Mouse (Mus musculus) adrenal gland, adult 18-20 months (tissue): ENCODE results near the gene Ess2. TPM values are rescaled to one million over a fixed set of nuclear protein-coding genes. Genes with fewer than 3 reads are reported as not detected.
"Not testable (repeated sequence)": the region's sequence is repeated elsewhere in the genome, so short reads cannot be mapped to it uniquely, and the experiment has no call there.

Experiments
- DNase-seq, 2 experiments: peaks; one replicate each; pipeline ENCODE4 v3.0.0; 2021 to 2022; ENCODE audit warnings: low spot score in 2 of 2
- long read RNA-seq, 2 experiments: library from polyadenylated mRNA; stranded (forward); transcript quantifications; one replicate each; pipeline ENCODE4 v2.0.0; 2021
- total RNA-seq, 2 experiments: library from RNA; stranded (reverse); gene quantifications; 1 replicate in 1 of 2; 2 replicates in 1 of 2; pipeline ENCODE4 v1.2.3; 2021

The Ess2 gene
- total RNA-seq = 10 to 100 TPM; 13.6 to 15.0 TPM
- long read RNA-seq, experiment 1, transcript Ess2-205 (10 exons, 2,785 nt) = minor isoform, 5 of 20 reads
- long read RNA-seq, experiment 1, transcript Ess2-201 (10 exons, 2,821 nt) = major isoform, 13 of 20 reads
- long read RNA-seq, experiment 1, partial matches to known transcripts = 1 of 20 reads
- long read RNA-seq, experiment 1, other reads (novel, unspliced or antisense) = 1 of 20 reads
- long read RNA-seq, experiment 2, transcript Ess2-205 (10 exons, 2,785 nt) = minor isoform, 8 of 37 reads
- long read RNA-seq, experiment 2, transcript Ess2-201 (10 exons, 2,821 nt) = major isoform, 22 of 37 reads
- long read RNA-seq, experiment 2, partial matches to known transcripts = 4 of 37 reads
- long read RNA-seq, experiment 2, other reads (novel, unspliced or antisense) = 3 of 37 reads

GRCm38 (mm10) chr16:17911052-17911595 lies at the start of gene Ess2:
Ess2 (minus strand) TSS chr16:17911348.
- peak; percentile 80 to 81 for DNase-seq

GRCm38 (mm10) chr16:17956052-17956638 lies 45.0 kb upstream of the Ess2 start:
- not testable (repeated sequence) for DNase-seq

- DNase-seq = no peak
These were observed 40.5 kb upstream of the Ess2 start for GRCm38 (mm10) chr16:17951618-17952017.

- no peak for DNase-seq
These were observed 38.9 kb upstream of the Ess2 start for GRCm38 (mm10) chr16:17950068-17950467.

- DNase-seq = no peak
These were observed 38.3 kb upstream of the Ess2 start for GRCm38 (mm10) chr16:17949421-17949877.

- DNase-seq = no peak
These were observed 34.1 kb upstream of the Ess2 start for GRCm38 (mm10) chr16:17945081-17945831.

GRCm38 (mm10) chr16:17943466-17943865 lies 32.3 kb upstream of the Ess2 start:
- no peak for DNase-seq

GRCm38 (mm10) chr16:17939255-17939751 lies 28.2 kb upstream of the Ess2 start:
- DNase-seq = no peak

GRCm38 (mm10) chr16:17938821-17939220 lies 27.7 kb upstream of the Ess2 start:
- peak; percentile 55 to 66 for DNase-seq

GRCm38 (mm10) chr16:17938187-17938586 lies 27.0 kb upstream of the Ess2 start:
- DNase-seq = no peak

GRCm38 (mm10) chr16:17936776-17937175 lies 25.6 kb upstream of the Ess2 start:
- no peak for DNase-seq

- DNase-seq = no peak
These were observed 23.3 kb upstream of the Ess2 start for GRCm38 (mm10) chr16:17934445-17934910.

GRCm38 (mm10) chr16:17933594-17934444 lies 22.7 kb upstream of the Ess2 start:
- no peak for DNase-seq

GRCm38 (mm10) chr16:17931906-17932460 lies 20.8 kb upstream of the Ess2 start:
- DNase-seq = no peak

GRCm38 (mm10) chr16:17929631-17930030 lies 18.5 kb upstream of the Ess2 start:
- DNase-seq = no peak

GRCm38 (mm10) chr16:17929211-17929610 lies 18.1 kb upstream of the Ess2 start:
- DNase-seq = no peak

GRCm38 (mm10) chr16:17928627-17929104 lies 17.5 kb upstream of the Ess2 start:
- DNase-seq = peak; percentile 46 to 48

- peak; percentile 81 to 87 for DNase-seq
These were observed 17.0 kb upstream of the Ess2 start, which contains the start of gene Slc25a1 for GRCm38 (mm10) chr16:17928087-17928580. Slc25a1 (minus strand) TSS chr16:17928219.

GRCm38 (mm10) chr16:17927351-17928082 lies 16.4 kb upstream of the Ess2 start:
- peak; percentile 36 to 52 for DNase-seq
